Mouse (Mus musculus) adrenal gland, postnatal 36 days (tissue): ENCODE measurements around the gene Ppp1r26. TPM values are rescaled to one million over a fixed set of nuclear protein-coding genes. Genes with fewer than 3 reads are reported as not detected.

Experiments
- DNase-seq, 2 experiments: peaks; one replicate each; pipeline ENCODE4 v3.0.0; 2021; ENCODE audit warnings: mixed read lengths in 1 of 2
- total RNA-seq, 2 experiments: library from RNA; stranded (reverse); gene quantifications; 2 replicates each; pipeline ENCODE4 v1.2.3; 2021

The Ppp1r26 gene
- total RNA-seq, 2 experiments from 2014 or later = 5.1 to 5.6 TPM

- no peak for DNase-seq
Measured at GRCm38 (mm10) chr2:28497561-28497960, 51.0 kb downstream of the Ppp1r26 start.

- DNase-seq = no peak
Measured at GRCm38 (mm10) chr2:28498431-28498830, 51.8 kb downstream of the Ppp1r26 start.

DNA sequence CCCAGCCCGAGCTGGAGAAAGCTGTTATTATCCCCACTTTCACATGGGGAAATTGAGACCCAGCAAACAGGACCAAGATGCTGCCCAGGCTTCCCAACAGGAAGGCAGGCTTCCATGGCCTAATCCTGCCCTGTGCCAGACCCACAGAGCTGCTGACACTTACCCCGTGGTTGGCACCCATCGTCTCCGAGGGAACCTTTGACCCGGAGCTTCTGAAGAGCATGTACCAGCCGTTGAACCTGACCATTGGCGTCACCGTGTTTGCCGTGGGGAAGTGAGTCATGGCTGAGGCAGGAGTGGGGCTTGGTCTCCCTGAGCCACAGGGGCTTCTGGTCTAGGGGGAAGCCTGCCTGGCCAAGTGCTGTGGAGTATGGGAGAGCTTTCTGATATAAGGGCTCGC lies 56.4 kb downstream of the Ppp1r26 start:
- no peak for DNase-seq

- no peak for DNase-seq
Measured at GRCm38 (mm10) chr2:28504676-28505075, 58.1 kb downstream of the Ppp1r26 start.

Other genes with a start within 250 kb of the Ppp1r26 start
- gene 1700007K13Rik, start 19.5 kb downstream of the Ppp1r26 start, total RNA-seq = not detected
- 10 to 100 TPM; 51.1 to 56.2 TPM for gene Mrps2, start 21.3 kb downstream of the Ppp1r26 start, total RNA-seq
- 1 to 10 TPM; 3.7 to 4.3 TPM for gene Gbgt1, start 50.1 kb downstream of the Ppp1r26 start, total RNA-seq
- gene Gm10134, start 59.3 kb downstream of the Ppp1r26 start, total RNA-seq = 1 to 10 TPM; 2.6 to 3.3 TPM
- gene Ralgds, start 66.3 kb downstream of the Ppp1r26 start, total RNA-seq = 10 to 100 TPM; 23.3 to 27.9 TPM
- gene Cel, start 116.6 kb downstream of the Ppp1r26 start, total RNA-seq = not detected
- gene Gtf3c5, start 137.0 kb downstream of the Ppp1r26 start, total RNA-seq = 10 to 100 TPM; 17.5 to 19.5 TPM
- not detected for gene Gfi1b, start 175.2 kb downstream of the Ppp1r26 start, total RNA-seq
- gene Tsc1, start 194.4 kb downstream of the Ppp1r26 start, total RNA-seq = 10 to 100 TPM; 17.6 to 19.6 TPM